Mouse (Mus musculus) limb, embryonic 11.5 days (tissue): ENCODE measurements around the gene Mpdu1. TPM values are rescaled to one million over a fixed set of nuclear protein-coding genes. Genes with fewer than 3 reads are reported as not detected.
"Not testable (repeated sequence)": the region's sequence is repeated elsewhere in the genome, so short reads cannot be mapped to it uniquely, and the experiment has no call there.

Source experiments
- ATAC-seq: fragments of 200-750 bp; cut with Nextera tagmentation; 2 replicates; pipeline ENCODE4 v1.8.0; 2017; ENCODE audit warnings: low read depth; ENCODE audit not compliant: insufficient number of reproducible peaks, low FRiP score, low TSS enrichment
- DNase-seq: peaks from one replicate; pipeline ENCODE4 v3.0.0-alpha.2; 2015; ENCODE audit warnings: low spot score
- H3K27ac ChIP-seq: fragments of 300-500 bp; sonication (generic); replicated peaks from 2 replicates; pipeline ENCODE4 v1.5.1; 2014; ENCODE audit warnings: low read depth, mild to moderate bottlenecking, low read length
- H3K27me3 ChIP-seq: fragments of 300-500 bp; sonication (generic); 2 replicates; pipeline ENCODE4 v1.6.1; 2014; ENCODE audit warnings: mild to moderate bottlenecking, low read length, mixed read lengths; ENCODE audit not compliant: control insufficient read depth, insufficient read depth
- H3K36me3 ChIP-seq: fragments of 300-500 bp; sonication (generic); 2 replicates; pipeline ENCODE4 v1.6.1; 2014; ENCODE audit warnings: mild to moderate bottlenecking, low read length, moderate library complexity, mixed read lengths; ENCODE audit not compliant: control insufficient read depth, insufficient read depth
- H3K4me1 ChIP-seq: fragments of 300-500 bp; sonication (generic); 2 replicates; pipeline ENCODE4 v1.6.1; 2014; ENCODE audit warnings: low read length, mixed read lengths; ENCODE audit not compliant: control insufficient read depth, insufficient read depth
- H3K4me2 ChIP-seq: fragments of 300-500 bp; sonication (generic); 2 replicates; pipeline ENCODE4 v1.6.1; 2014; ENCODE audit warnings: low read depth, mild to moderate bottlenecking, moderate library complexity; ENCODE audit not compliant: severe bottlenecking
- H3K4me3 ChIP-seq: fragments of 300-500 bp; sonication (generic); 2 replicates; pipeline ENCODE4 v1.5.1; 2014; ENCODE audit warnings: low read depth, low read length
- H3K9ac ChIP-seq: fragments of 300-500 bp; sonication (generic); 2 replicates; pipeline ENCODE4 v1.6.1; 2014; ENCODE audit warnings: mild to moderate bottlenecking, low read length
- H3K9me3 ChIP-seq: fragments of 300-500 bp; sonication (generic); 2 replicates; pipeline ENCODE4 v1.6.1; 2016; ENCODE audit warnings: low read length; ENCODE audit not compliant: control insufficient read depth
- WGBS: fragments of 180-500 bp; shearing (Covaris S2); extraction: QIAGEN DNeasy Blood & Tissue Kit; methylation state at CpG from one replicate; pipeline ENCODE4 v1.1.7; 2014; 5-methylcytosine and 5-hydroxymethylcytosine counted together
- polyA plus RNA-seq: library from polyadenylated mRNA; unstranded; fragments of >200 nt; fragmentation: Nextera tagmentation; extraction: Ambion mirVana; gene quantifications from 2 replicates; pipeline ENCODE4 v1.2.1, GENCODE M21; 2014

The Mpdu1 gene
- polyA plus RNA-seq, 1 experiment from 2014 or later: 41.0 TPM

- Histone ChIP-seq H3K9ac (no peak overlapping the region), H3K9me3 (no peaks in the 10 kb centered on the region), H3K36me3 (no peaks in the 10 kb centered on the region), H3K4me2 (no peak overlapping the region), H3K27me3 (no peaks in the 10 kb centered on the region), H3K27ac (no peak overlapping the region), H3K4me1 (peaks cover 8% of the 10 kb centered on the region; the same call in 1 of the 2 replicates), H3K4me3 (no peak overlapping the region)
- WGBS: 40% methylated on average over 6 of the region's 6 CpGs
- no peak for DNase-seq
- ATAC-seq: no peak
Measured at GRCm38 (mm10) chr11:69706775-69707479, 44.5 kb upstream of the Mpdu1 start.

GRCm38 (mm10) chr11:69704613-69705010 lies 42.2 kb upstream of the Mpdu1 start:
- no peak overlapping the region for H3K9ac ChIP-seq

GRCm38 (mm10) chr11:69703814-69704612 lies 41.6 kb upstream of the Mpdu1 start:
- Histone ChIP-seq H3K4me2 (no peak overlapping the region), H3K27ac (no peak overlapping the region), H3K9ac (no peak overlapping the region), H3K27me3 (no peaks in the 10 kb centered on the region), H3K36me3 (no peaks in the 10 kb centered on the region), H3K9me3 (no peaks in the 10 kb centered on the region), H3K4me3 (no peak overlapping the region), H3K4me1 (peaks cover 3% of the 10 kb centered on the region; the same call in 1 of the 2 replicates)
- no peak for ATAC-seq
- DNase-seq: no peak
- WGBS: 75% methylated on average over 8 of the region's 8 CpGs

More at GRCm38 (mm10) chr11:69704613-69705010, 42.2 kb upstream of the Mpdu1 start:
- Histone ChIP-seq H3K4me3 (no peak overlapping the region), H3K9me3 (no peaks in the 10 kb centered on the region), H3K4me1 (peaks cover 8% of the 10 kb centered on the region; the same call in 1 of the 2 replicates), H3K27me3 (no peaks in the 10 kb centered on the region), H3K36me3 (no peaks in the 10 kb centered on the region), H3K4me2 (no peak overlapping the region), H3K27ac (no peak overlapping the region)
- DNase-seq (no peak), ATAC-seq (no peak)
- 45% methylated on average over 2 of the region's 2 CpGs for WGBS

- WGBS: 67% methylated on average over 2 of the region's 3 CpGs
Measured at GRCm38 (mm10) chr11:69703381-69703780, 40.9 kb upstream of the Mpdu1 start.

GRCm38 (mm10) chr11:69702886-69703285 lies 40.4 kb upstream of the Mpdu1 start:
- not testable (repeated sequence) for H3K9me3 ChIP-seq, H3K27me3 ChIP-seq, H3K9ac ChIP-seq, H3K27ac ChIP-seq, ATAC-seq, DNase-seq, H3K4me2 ChIP-seq, H3K4me1 ChIP-seq, H3K4me3 ChIP-seq, H3K36me3 ChIP-seq
- 94% methylated on average over 10 of the region's 10 CpGs for WGBS

More at GRCm38 (mm10) chr11:69703381-69703780, 40.9 kb upstream of the Mpdu1 start:
- not testable (repeated sequence) for H3K9me3 ChIP-seq, DNase-seq, ATAC-seq, H3K4me2 ChIP-seq, H3K27me3 ChIP-seq, H3K4me1 ChIP-seq, H3K27ac ChIP-seq, H3K9ac ChIP-seq, H3K4me3 ChIP-seq, H3K36me3 ChIP-seq

GRCm38 (mm10) chr11:69699595-69699994 lies 37.2 kb upstream of the Mpdu1 start:
- Histone ChIP-seq H3K4me1 (peaks cover 10% of the 10 kb centered on the region), H3K4me2 (no peak overlapping the region), H3K27ac (no peak overlapping the region), H3K36me3 (no peaks in the 10 kb centered on the region), H3K4me3 (no peak overlapping the region), H3K27me3 (no peaks in the 10 kb centered on the region), H3K9me3 (no peaks in the 10 kb centered on the region), H3K9ac (no peak overlapping the region)
- ATAC-seq (no peak), DNase-seq (no peak)
- WGBS: 70% methylated on average over 1 of the region's 1 CpGs

- peaks cover 10% of the 10 kb centered on the region for H3K4me1 ChIP-seq
- H3K27ac ChIP-seq: no peak overlapping the region
- DNase-seq (no peak), ATAC-seq (no peak)
- no peaks in the 10 kb centered on the region for H3K27me3 ChIP-seq
- H3K4me3 ChIP-seq: no peak overlapping the region
- no peak overlapping the region for H3K9ac ChIP-seq
- H3K4me2 ChIP-seq: no peak overlapping the region
- no peaks in the 10 kb centered on the region for H3K36me3 ChIP-seq
- no peaks in the 10 kb centered on the region for H3K9me3 ChIP-seq
- 75% methylated on average over 5 of the region's 5 CpGs for WGBS
Measured at GRCm38 (mm10) chr11:69698574-69698973, 36.1 kb upstream of the Mpdu1 start.

GRCm38 (mm10) chr11:69697396-69697795 lies 35.0 kb upstream of the Mpdu1 start:
- Histone ChIP-seq H3K9me3 (no peaks in the 10 kb centered on the region), H3K4me1 (peaks cover 10% of the 10 kb centered on the region), H3K4me3 (no peak overlapping the region), H3K4me2 (no peak overlapping the region), H3K36me3 (no peaks in the 10 kb centered on the region), H3K9ac (no peak overlapping the region), H3K27ac (no peak overlapping the region), H3K27me3 (no peaks in the 10 kb centered on the region)
- ATAC-seq (no peak), DNase-seq (no peak)
- 85% methylated on average over 3 of the region's 3 CpGs for WGBS
